In genomic region chr2:28597733-28598547, GRCm38 (mm10) we compare ENCODE assay signal across 12 mouse cellular contexts. TPM values are rescaled to one million over a fixed set of nuclear protein-coding genes. Genes with fewer than 3 reads are reported as not detected.
DNase-seq lines count a peak whose midpoint lies in the region; ATAC-seq and TF ChIP-seq lines count a peak whose summit lies in the region.
"Had no signal": no experiment of that assay in that cellular context is flagged by ENCODE, and none has a peak within 500 bp of the region (broad histone marks: within the 10 kb centered on the region; RNA-seq: fewer than 3 reads in every experiment).

No protein-coding gene starts in this region.

- H3K36me3 ChIP-seq in hindbrain, embryonic 10.5 days: no peaks in the 10 kb centered on the region
- H3K36me3 ChIP-seq in hindbrain, postnatal 0 days (ENCODE audit: insufficient read depth, low read length): no peaks in the 10 kb centered on the region
- H3K36me3 ChIP-seq in thymus, adult 2 months (ENCODE audit: control insufficient read depth, insufficient read depth, low read length): no peaks in the 10 kb centered on the region
- H3K36me3 ChIP-seq in liver, embryonic 11.5 days (ENCODE audit: control insufficient read depth, insufficient read depth, low read length): no peaks in the 10 kb centered on the region

- peaks cover 17% of the 10 kb centered on the region; the same call in 1 of the 2 replicates for H3K27me3 ChIP-seq in hindbrain, embryonic 10.5 days (ENCODE audit: insufficient read depth, poor library complexity, severe bottlenecking)
- H3K27me3 ChIP-seq in hindbrain, postnatal 0 days (ENCODE audit: insufficient read depth, low read length): no peaks in the 10 kb centered on the region
- H3K27me3 ChIP-seq in thymus, adult 2 months (ENCODE audit: control insufficient read depth, insufficient read depth, low read length): no peaks in the 10 kb centered on the region
- no peaks in the 10 kb centered on the region for H3K27me3 ChIP-seq in liver, embryonic 11.5 days (replicated peaks; ENCODE audit: control insufficient read depth, insufficient read depth, low read length)

- no peaks in the 10 kb centered on the region for H3K9me3 ChIP-seq in hindbrain, embryonic 10.5 days
- no peaks in the 10 kb centered on the region for H3K9me3 ChIP-seq in hindbrain, postnatal 0 days (ENCODE audit: low read length)
- H3K9me3 ChIP-seq in liver, embryonic 11.5 days (ENCODE audit: control insufficient read depth, low read length): no peaks in the 10 kb centered on the region

- H3K4me2 ChIP-seq in hindbrain, postnatal 0 days (ENCODE audit: low read depth, low read length): no peak overlapping the region
- peak overlapping the region; percentile 49 for H3K4me2 ChIP-seq in liver, embryonic 11.5 days

- peaks cover 37% of the 10 kb centered on the region for H3K4me1 ChIP-seq in hindbrain, embryonic 10.5 days (replicated peaks)
- H3K4me1 ChIP-seq in hindbrain, postnatal 0 days (ENCODE audit: insufficient read depth, low read length): no peaks in the 10 kb centered on the region
- H3K4me1 ChIP-seq in thymus, adult 2 months (replicated peaks; ENCODE audit: control insufficient read depth, insufficient read depth, low read length): peaks cover 31% of the 10 kb centered on the region
- H3K4me1 ChIP-seq in liver, embryonic 11.5 days (replicated peaks; ENCODE audit: control insufficient read depth, insufficient read depth, low read length): peaks cover 75% of the 10 kb centered on the region

- no peak overlapping the region for H3K4me3 ChIP-seq in hindbrain, embryonic 10.5 days
- no peak overlapping the region for H3K4me3 ChIP-seq in hindbrain, postnatal 0 days (ENCODE audit: low read length)
- H3K4me3 ChIP-seq in thymus, adult 2 months (ENCODE audit: control insufficient read depth, insufficient read depth, low read length): no peak overlapping the region
- H3K4me3 ChIP-seq in liver, embryonic 11.5 days (ENCODE audit: low read depth, low read length): no peak overlapping the region
- H3K4me3 ChIP-seq: myocyte had no signal

- DNase-seq in hindbrain, embryonic 10.5 days (ENCODE audit: low spot score): no peak
- no peak for DNase-seq in hindbrain, postnatal 0 days (ENCODE audit: low spot score)
- DNase-seq in thymus, adult 2 months: no peak
- DNase-seq in thymus, adult 18-20 months: no peak
- DNase-seq in liver, embryonic 11.5 days (ENCODE audit: low spot score): peak; percentile 80
- no peak for DNase-seq in cerebellum, postnatal 10 days
- no peak for DNase-seq in frontal cortex, postnatal 36 days (ENCODE audit: low spot score in 2 of 2)
- no peak for DNase-seq in right cerebral cortex, postnatal 14 days
- DNase-seq: kidney, adult 11 months; right cerebral cortex, postnatal 4 days had no signal

- TF ChIP-seq CTCF in hindbrain, postnatal 0 days (IDR thresholded peaks at IDR 0.05; ENCODE audit: low read depth): no peak
- TF ChIP-seq CTCF in thymus, adult 2 months (IDR thresholded peaks at IDR 0.05; ENCODE audit: borderline replicate concordance, control insufficient read depth, extremely low read depth, insufficient read depth, low read length, poor library complexity): no peak

- TF ChIP-seq POLR2A in thymus, adult 2 months (IDR thresholded peaks at IDR 0.05; ENCODE audit: control insufficient read depth, extremely low read depth, insufficient read depth, low read length, poor library complexity): no peak

- no peak overlapping the region for H3K9ac ChIP-seq in hindbrain, postnatal 0 days (replicated peaks; ENCODE audit: low read length)
- H3K9ac ChIP-seq in liver, embryonic 11.5 days (ENCODE audit: low read depth, low read length): peak overlapping the region; percentile 51

- peak overlapping the region; percentile 45; the same call in 1 of the 2 replicates for H3K27ac ChIP-seq in hindbrain, embryonic 10.5 days
- no peak overlapping the region for H3K27ac ChIP-seq in hindbrain, postnatal 0 days
- H3K27ac ChIP-seq in thymus, adult 2 months (ENCODE audit: control insufficient read depth, insufficient read depth, low read length): peak overlapping the region; percentile 14; the same call in 1 of the 2 replicates
- peak overlapping the region; percentile 97 for H3K27ac ChIP-seq in liver, embryonic 11.5 days (ENCODE audit: low read depth, low read length)

- ATAC-seq in hindbrain, postnatal 0 days: no peak
- ATAC-seq in liver, embryonic 11.5 days (replicated peaks; ENCODE audit: low FRiP score): peak; percentile 86

- 74% methylated on average over 7 of the region's 7 CpGs for WGBS in hindbrain, embryonic 10.5 days
- WGBS in hindbrain, postnatal 0 days: 82% methylated on average over 7 of the region's 7 CpGs
- 56% methylated on average over 7 of the region's 7 CpGs for WGBS in thymus, adult 2 months
- WGBS in liver, embryonic 11.5 days: 44% methylated on average over 7 of the region's 7 CpGs

RNA-seq across cellular contexts. Expression of gene Gtf3c5, which starts 14.4 kb away (rescaled TPM):
- 59.8 and 61.0 TPM in 2 replicates for polyA plus RNA-seq in hindbrain, embryonic 10.5 days (2016; fragmentation: Nextera tagmentation; extraction: Ambion mirVana)
- 23.1 and 28.4 TPM in 2 replicates for total RNA-seq in hindbrain, postnatal 0 days (2014; rRNA removed)
- polyA plus RNA-seq in hindbrain, postnatal 0 days (2015; fragmentation: Nextera tagmentation; extraction: Ambion mirVana): 27.4 and 29.5 TPM in 2 replicates
- 33.7 and 34.5 TPM in 2 replicates for polyA plus RNA-seq in thymus, adult 2 months (2012; rRNA removed)
- 30.8 and 32.9 TPM in 2 replicates for polyA plus RNA-seq in liver, embryonic 11.5 days (2014; fragmentation: Nextera tagmentation; extraction: Ambion mirVana)

RNA-seq across cellular contexts. Expression of gene Gfi1b, which starts 23.8 kb away (rescaled TPM):
- 3.4 and 4.7 TPM in 2 replicates for polyA plus RNA-seq in hindbrain, embryonic 10.5 days (2016; fragmentation: Nextera tagmentation; extraction: Ambion mirVana)
- not detected in 2 replicates for total RNA-seq in hindbrain, postnatal 0 days (2014; rRNA removed)
- not detected in 2 replicates for polyA plus RNA-seq in hindbrain, postnatal 0 days (2015; fragmentation: Nextera tagmentation; extraction: Ambion mirVana)
- 1.8 and 2.0 TPM in 2 replicates for polyA plus RNA-seq in thymus, adult 2 months (2012; rRNA removed)
- 143 and 151 TPM in 2 replicates for polyA plus RNA-seq in liver, embryonic 11.5 days (2014; fragmentation: Nextera tagmentation; extraction: Ambion mirVana)
- total RNA-seq: left cerebral cortex, postnatal 25 days had no signal
- polyA plus RNA-seq: myocyte had no signal

RNA-seq across cellular contexts. Expression of gene Cel, which starts 34.7 kb away (rescaled TPM):
- polyA plus RNA-seq in hindbrain, embryonic 10.5 days (2016; fragmentation: Nextera tagmentation; extraction: Ambion mirVana): not detected in 2 replicates
- total RNA-seq in hindbrain, postnatal 0 days (2014; rRNA removed): not detected in 2 replicates
- polyA plus RNA-seq in hindbrain, postnatal 0 days (2015; fragmentation: Nextera tagmentation; extraction: Ambion mirVana): not detected in 2 replicates
- polyA plus RNA-seq in thymus, adult 2 months (2012; rRNA removed): 0.42 and 0.49 TPM in 2 replicates
- not detected in 2 replicates for polyA plus RNA-seq in liver, embryonic 11.5 days (2014; fragmentation: Nextera tagmentation; extraction: Ambion mirVana)
- total RNA-seq: left cerebral cortex, postnatal 25 days had no signal
- polyA plus RNA-seq: myocyte had no signal

RNA-seq across cellular contexts. Expression of gene Tsc1, which starts 43.1 kb away (rescaled TPM):
- polyA plus RNA-seq in hindbrain, embryonic 10.5 days (2016; fragmentation: Nextera tagmentation; extraction: Ambion mirVana): 21.8 and 23.8 TPM in 2 replicates
- total RNA-seq in hindbrain, postnatal 0 days (2014; rRNA removed): 33.9 and 42.3 TPM in 2 replicates
- polyA plus RNA-seq in hindbrain, postnatal 0 days (2015; fragmentation: Nextera tagmentation; extraction: Ambion mirVana): 20.0 and 22.7 TPM in 2 replicates
- 24.7 and 25.3 TPM in 2 replicates for polyA plus RNA-seq in thymus, adult 2 months (2012; rRNA removed)
- 20.7 and 21.3 TPM in 2 replicates for polyA plus RNA-seq in liver, embryonic 11.5 days (2014; fragmentation: Nextera tagmentation; extraction: Ambion mirVana)

Comparison
In these comparisons a context has a peak if more than half of its experiments do, and no peak if none do; other contexts are left out.
1. RNA of gene Gfi1b, which starts 23.8 kb away (polyA plus RNA-seq): 143 to 151 TPM in liver, embryonic 11.5 days; 3.4 to 4.7 TPM in hindbrain, embryonic 10.5 days, 1.8 to 2.0 TPM in thymus, adult 2 months and not detected in hindbrain, postnatal 0 days; every median in the first group is over 10 times any median in the second.